Mouse (Mus musculus) right cerebral cortex, postnatal 36 days (tissue): Measurements from ENCODE around the gene Fam222a.

ENCODE experiments used
- DNase-seq, 2 experiments: peaks; one replicate each; pipeline ENCODE4 v3.0.0; 2022; ENCODE audit warnings: low spot score in 2 of 2, mixed read lengths in 1 of 2

The Fam222a gene

GRCm38 (mm10) chr5:114567565-114568197 lies at the start of gene Fam222a:
Gene Fam222a (plus strand): TSS chr5:114568016.
- peak in 1 of 2 experiments; percentile 35 for DNase-seq

- no peak for DNase-seq
Measured at GRCm38 (mm10) chr5:114528355-114528754, 39.5 kb upstream of the Fam222a start.

GRCm38 (mm10) chr5:114530337-114530736 lies 37.5 kb upstream of the Fam222a start:
- DNase-seq: no peak

DNA sequence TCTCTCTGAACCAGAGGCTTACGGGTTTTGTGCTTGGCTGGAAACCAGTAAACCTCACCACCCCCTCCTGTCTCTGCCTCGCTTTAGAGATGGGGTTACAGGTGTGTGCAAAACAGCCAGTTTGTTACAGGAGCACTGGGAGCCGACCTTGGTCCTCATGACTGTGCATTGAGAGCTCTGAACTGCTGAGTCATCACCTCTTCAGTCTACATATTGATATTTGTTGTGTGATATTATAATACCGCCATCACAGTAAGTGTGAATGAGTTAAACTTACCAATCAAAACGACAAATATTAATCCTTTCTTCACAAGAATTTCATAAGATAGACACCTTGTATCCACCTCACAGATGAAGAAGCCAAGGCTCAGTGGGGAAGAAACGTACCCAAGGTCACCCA lies 35.8 kb upstream of the Fam222a start:
- DNase-seq: no peak

- DNase-seq: no peak
Measured at GRCm38 (mm10) chr5:114537308-114538020, 30.4 kb upstream of the Fam222a start.

DNA sequence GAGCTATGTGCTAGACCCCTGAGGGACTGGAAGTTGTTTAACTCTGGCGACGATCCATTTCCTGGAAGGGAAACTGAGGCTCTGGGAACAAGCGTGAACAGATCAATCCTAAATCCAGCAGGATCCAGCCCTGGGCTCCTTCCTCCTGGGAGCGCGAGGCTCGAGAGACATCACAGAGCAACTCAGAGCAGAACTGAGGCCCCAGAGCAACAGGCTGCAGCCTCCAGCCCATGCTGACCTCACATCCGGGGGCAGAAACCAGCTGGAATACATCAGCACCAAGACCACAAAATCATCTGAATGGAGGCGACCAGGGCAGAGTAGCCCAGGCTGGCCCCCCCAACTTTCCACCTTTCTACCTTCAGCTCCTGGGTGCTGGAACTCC lies 29.8 kb upstream of the Fam222a start:
- DNase-seq: no peak

GRCm38 (mm10) chr5:114538752-114539151 lies 29.1 kb upstream of the Fam222a start:
- DNase-seq: no peak

DNA sequence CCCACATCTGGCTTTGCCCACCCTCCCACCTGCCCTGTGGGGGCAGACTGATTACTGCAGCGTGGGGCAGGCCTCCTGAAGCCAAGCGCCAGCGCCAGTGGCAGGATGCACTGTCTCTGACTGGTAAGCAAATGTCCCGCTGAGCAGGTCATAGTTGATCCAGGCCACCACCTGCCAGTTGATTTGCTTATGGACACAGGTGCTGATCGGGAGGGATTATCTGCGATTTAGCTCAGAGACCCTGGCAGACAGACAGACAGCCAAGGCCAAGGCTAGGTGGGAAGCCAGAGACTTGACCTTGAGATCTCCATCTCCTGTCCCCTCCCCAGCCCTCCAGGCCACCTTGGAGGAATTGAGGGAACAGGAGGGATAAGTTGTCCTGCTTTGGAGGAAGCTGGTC lies 28.1 kb upstream of the Fam222a start:
- no peak for DNase-seq

GRCm38 (mm10) chr5:114541656-114542445 lies 26.0 kb upstream of the Fam222a start:
- no peak for DNase-seq

GRCm38 (mm10) chr5:114543656-114544055 lies 24.2 kb upstream of the Fam222a start:
- DNase-seq: no peak

- DNase-seq: no peak
Measured at GRCm38 (mm10) chr5:114544205-114544604, 23.6 kb upstream of the Fam222a start.

DNA sequence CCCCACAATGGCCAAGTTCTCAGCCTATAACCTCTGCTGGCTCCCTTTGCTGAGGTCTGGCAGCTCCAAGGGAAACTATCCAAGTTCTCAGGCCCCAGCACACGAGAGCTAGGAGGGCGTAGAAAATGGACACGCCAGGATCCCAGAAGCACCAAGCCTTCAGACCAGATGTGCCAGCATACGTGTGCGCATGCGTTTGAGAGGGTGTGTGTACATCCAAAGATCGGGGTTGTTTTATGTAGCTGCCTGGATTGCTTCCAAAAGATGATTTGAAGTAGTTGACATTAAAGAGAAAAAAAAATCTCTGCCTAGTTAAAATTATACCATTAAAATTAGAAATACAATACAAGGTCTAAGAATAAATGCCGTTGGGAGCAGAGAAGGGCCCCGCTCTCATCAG lies 22.7 kb upstream of the Fam222a start:
- DNase-seq: no peak

DNA sequence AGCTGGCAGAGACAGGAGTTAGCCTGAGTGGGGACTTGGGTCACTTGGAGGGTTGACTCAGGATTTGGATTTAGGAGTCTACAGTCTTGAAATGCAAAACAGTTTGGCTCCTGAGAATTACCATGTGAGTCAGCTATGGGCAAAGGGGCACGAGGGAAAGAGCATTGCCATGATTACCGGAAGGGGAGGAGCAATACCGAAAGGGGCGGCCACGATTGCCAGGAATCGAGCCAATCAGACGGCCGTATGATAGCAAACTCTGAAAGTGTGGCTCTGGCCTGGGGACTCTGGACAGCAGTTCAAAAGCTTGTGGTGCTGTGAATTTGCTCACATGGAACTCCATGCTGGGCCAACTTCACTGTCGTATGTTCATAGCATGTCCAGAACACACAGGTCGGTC lies 18.8 kb upstream of the Fam222a start:
- DNase-seq: no peak

DNA sequence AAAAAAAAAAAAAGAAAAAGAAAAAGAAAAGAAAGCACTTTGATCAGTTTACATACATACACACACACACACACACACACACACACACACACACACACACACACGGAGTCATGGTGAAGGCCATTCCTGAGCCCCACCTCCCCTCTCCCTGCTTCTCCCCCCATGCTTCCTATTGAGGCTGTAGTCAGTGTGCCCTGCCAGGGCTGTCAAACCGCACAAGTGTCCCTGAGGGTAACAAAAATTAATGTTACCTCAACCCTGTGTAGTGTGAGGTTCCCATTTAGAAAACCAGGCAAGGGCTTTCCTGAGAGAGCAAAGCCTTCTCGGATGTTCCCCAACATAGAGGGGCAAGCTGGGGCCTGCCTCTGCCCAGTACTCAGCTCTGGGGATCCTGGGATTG lies 18.0 kb upstream of the Fam222a start:
- DNase-seq: no peak

GRCm38 (mm10) chr5:114550431-114550830 lies 17.4 kb upstream of the Fam222a start:
- no peak for DNase-seq

- DNase-seq: no peak
Measured at GRCm38 (mm10) chr5:114550886-114551492, 16.8 kb upstream of the Fam222a start.

- no peak for DNase-seq
Measured at GRCm38 (mm10) chr5:114552507-114553208, 15.2 kb upstream of the Fam222a start.

- DNase-seq: no peak
Measured at GRCm38 (mm10) chr5:114553706-114554105, 14.1 kb upstream of the Fam222a start.

- DNase-seq: no peak
Measured at GRCm38 (mm10) chr5:114555424-114555823, 12.4 kb upstream of the Fam222a start.

DNA sequence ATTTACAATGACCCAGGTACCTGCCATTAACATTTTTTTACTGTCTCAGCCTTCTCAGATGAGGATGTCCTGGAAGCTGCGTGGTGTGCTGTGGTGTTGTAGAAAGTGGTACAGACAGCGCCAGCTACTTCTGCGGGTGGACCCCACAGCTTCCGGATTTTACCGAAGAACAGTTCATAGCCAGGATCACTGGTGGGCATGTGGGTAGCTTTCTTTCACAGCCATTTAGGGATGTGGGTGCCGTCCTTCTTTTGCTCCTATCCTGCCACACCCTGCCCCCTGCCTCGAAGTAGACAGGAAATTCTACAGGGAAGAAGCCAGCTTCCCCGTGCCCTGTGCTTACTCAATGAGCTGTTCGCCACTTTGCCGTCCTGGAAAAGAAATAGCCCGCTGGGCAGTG lies 11.7 kb upstream of the Fam222a start:
- DNase-seq: no peak
